Mouse (Mus musculus): Measurements from ENCODE around the gene Tet2. TPM values are rescaled to one million over a fixed set of nuclear protein-coding genes. Genes with fewer than 3 reads are reported as not detected.

Tet2 gene
- total and polyA plus RNA-seq, 3 experiments = 8.6 to 17.9 (median 14.9) TPM

GRCm38 (mm10) chr3:133429394-133430173 lies 115.4 kb downstream of the Tet2 start:
- Histone ChIP-seq H3K4me3 (no peak overlapping the region), H3K27me3 (ENCODE audit: control insufficient read depth, insufficient read depth, low read length) (no peaks in the 10 kb centered on the region), H3K36me3 (ENCODE audit: control insufficient read depth, insufficient read depth, low read length) (no peaks in the 10 kb centered on the region), H3K4me1 (ENCODE audit: control insufficient read depth, insufficient read depth, low read length) (no peaks in the 10 kb centered on the region), H3K79me2 (replicated peaks; ENCODE audit: control insufficient read depth, insufficient read depth, low read length) (no peaks in the 10 kb centered on the region), H3K27ac (no peak overlapping the region), H3K9ac (ENCODE audit: low read depth, low read length) (no peak overlapping the region)
- TF ChIP-seq POLR2A (IDR thresholded peaks at IDR 0.05; ENCODE audit: insufficient read depth, low read depth, low read length) = no peak
- TF ChIP-seq CTCF (IDR thresholded peaks at IDR 0.05) = no peak
- intact Hi-C loops (cut with DNase I) = no loop called here
- WGBS = 85% methylated on average over 4 of the region's 4 CpGs
- no peak for DNase-seq

- H3K9ac ChIP-seq (ENCODE audit: low read depth, low read length) = no peak overlapping the region
- DNase-seq = no peak
- TF ChIP-seq CTCF (IDR thresholded peaks at IDR 0.05) = no peak
- no peak for TF ChIP-seq EP300 (IDR thresholded peaks at IDR 0.05; ENCODE audit: insufficient read depth, low read depth, low read length)
- TF ChIP-seq POLR2A (IDR thresholded peaks at IDR 0.05; ENCODE audit: insufficient read depth, low read depth, low read length) = no peak
- H3K36me3 ChIP-seq (ENCODE audit: control insufficient read depth, insufficient read depth, low read length) = no peaks in the 10 kb centered on the region
- H3K27me3 ChIP-seq (ENCODE audit: control insufficient read depth, insufficient read depth, low read length) = no peaks in the 10 kb centered on the region
- no peaks in the 10 kb centered on the region for H3K79me2 ChIP-seq (replicated peaks; ENCODE audit: control insufficient read depth, insufficient read depth, low read length)
- H3K4me1 ChIP-seq (ENCODE audit: control insufficient read depth, insufficient read depth, low read length) = no peaks in the 10 kb centered on the region
- 70% methylated on average over 4 of the region's 4 CpGs for WGBS
- H3K27ac ChIP-seq = no peak overlapping the region
- no peak overlapping the region for H3K4me3 ChIP-seq
- intact Hi-C loops (cut with DNase I) = no loop called here
These were observed 116.9 kb downstream of the Tet2 start for GRCm38 (mm10) chr3:133428003-133428402.

GRCm38 (mm10) chr3:133423073-133423472 lies 121.9 kb downstream of the Tet2 start:
- Histone ChIP-seq H3K36me3 (ENCODE audit: control insufficient read depth, insufficient read depth, low read length) (no peaks in the 10 kb centered on the region), H3K9ac (ENCODE audit: low read depth, low read length) (no peak overlapping the region), H3K4me3 (no peak overlapping the region), H3K4me1 (ENCODE audit: control insufficient read depth, insufficient read depth, low read length) (no peaks in the 10 kb centered on the region), H3K27me3 (ENCODE audit: control insufficient read depth, insufficient read depth, low read length) (no peaks in the 10 kb centered on the region), H3K27ac (no peak overlapping the region), H3K79me2 (replicated peaks; ENCODE audit: control insufficient read depth, insufficient read depth, low read length) (no peaks in the 10 kb centered on the region)
- intact Hi-C loops (cut with DNase I) = no loop called here
- DNase-seq = no peak
- TF ChIP-seq POLR2A (IDR thresholded peaks at IDR 0.05; ENCODE audit: insufficient read depth, low read depth, low read length) = no peak
- TF ChIP-seq CTCF (IDR thresholded peaks at IDR 0.05) = no peak
- no peak for TF ChIP-seq EP300 (IDR thresholded peaks at IDR 0.05; ENCODE audit: insufficient read depth, low read depth, low read length)

GRCm38 (mm10) chr3:133414747-133415146 lies 130.2 kb downstream of the Tet2 start:
- no peaks in the 10 kb centered on the region for H3K27me3 ChIP-seq (ENCODE audit: control insufficient read depth, insufficient read depth, low read length)
- H3K36me3 ChIP-seq (ENCODE audit: control insufficient read depth, insufficient read depth, low read length) = no peaks in the 10 kb centered on the region
- DNase-seq = no peak
- no peak for TF ChIP-seq POLR2A (IDR thresholded peaks at IDR 0.05; ENCODE audit: insufficient read depth, low read depth, low read length)
- TF ChIP-seq EP300 (IDR thresholded peaks at IDR 0.05; ENCODE audit: insufficient read depth, low read depth, low read length) = no peak
- TF ChIP-seq CTCF (IDR thresholded peaks at IDR 0.05) = no peak
- H3K9ac ChIP-seq (ENCODE audit: low read depth, low read length) = no peak overlapping the region
- 85% methylated on average over 4 of the region's 4 CpGs for WGBS
- no peaks in the 10 kb centered on the region for H3K4me1 ChIP-seq (ENCODE audit: control insufficient read depth, insufficient read depth, low read length)
- intact Hi-C loops (cut with DNase I) = no loop called here
- H3K4me3 ChIP-seq = no peak overlapping the region
- no peak overlapping the region for H3K27ac ChIP-seq
- no peaks in the 10 kb centered on the region for H3K79me2 ChIP-seq (replicated peaks; ENCODE audit: control insufficient read depth, insufficient read depth, low read length)

Small RNAs within 50 kb of the gene (microRNA-seq; reads per million reads assigned to microRNA genes)
- gene Gm25042 = 0 reads per million in 2 experiments

Other genes starting within 250 kb of the Tet2 start
- 100 to 1,000 TPM; 126 to 144 TPM for gene Ppa2, start 235.0 kb downstream of the Tet2 start, total RNA-seq (2021)
- gene Ppa2, start 235.0 kb downstream of the Tet2 start, polyA plus RNA-seq (2012; rRNA removed) = 78.5 and 80.4 TPM in 2 replicates

Data from heart, adult 2 months (tissue).